Mouse (Mus musculus) urinary bladder, adult 2 months (tissue): Measurements from ENCODE around the gene Egf. TPM values are rescaled to one million over a fixed set of nuclear protein-coding genes. Genes with fewer than 3 reads are reported as not detected.

Source experiments
- DNase-seq: peaks from one replicate; pipeline ENCODE4 v3.0.0; 2022; ENCODE audit warnings: low spot score
- polyA plus RNA-seq: library from polyadenylated mRNA; depleted of rRNA; stranded (reverse); fragments of >200 nt; gene quantifications from 2 replicates; pipeline ENCODE4 v1.2.3, GENCODE M21; 2012

The Egf gene
- polyA plus RNA-seq, 1 experiment: 2.4 TPM

DNA sequence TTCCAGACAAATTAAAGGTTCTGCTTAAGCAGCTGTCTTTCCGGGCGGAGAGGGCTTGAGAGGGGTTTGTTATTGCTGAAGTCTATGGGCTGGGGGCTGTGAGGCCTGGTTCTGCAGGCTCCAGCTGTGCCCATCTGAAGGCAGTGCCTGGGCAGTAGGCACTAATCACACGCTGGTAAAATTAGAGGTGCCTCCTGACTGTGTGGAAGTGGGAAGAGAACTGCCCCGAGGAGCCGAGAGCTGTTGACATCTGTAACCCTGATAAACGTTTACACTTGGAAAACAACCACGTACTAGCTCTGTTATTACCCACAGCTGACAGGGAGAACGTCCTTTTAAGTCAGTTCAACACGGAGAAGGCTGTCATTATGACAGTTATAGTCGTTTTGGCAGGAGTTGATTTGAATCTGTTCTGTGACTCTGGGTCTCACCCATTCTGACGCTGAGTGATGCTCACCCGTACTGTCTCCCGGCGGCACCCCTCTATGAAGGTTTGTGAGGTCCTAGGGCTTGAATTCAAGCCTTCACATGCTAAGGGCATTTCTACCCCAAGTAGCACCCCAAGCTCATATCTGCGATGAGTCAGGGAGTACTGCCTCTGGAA, 40.5 kb downstream of the Egf start:
- no peak for DNase-seq

DNA sequence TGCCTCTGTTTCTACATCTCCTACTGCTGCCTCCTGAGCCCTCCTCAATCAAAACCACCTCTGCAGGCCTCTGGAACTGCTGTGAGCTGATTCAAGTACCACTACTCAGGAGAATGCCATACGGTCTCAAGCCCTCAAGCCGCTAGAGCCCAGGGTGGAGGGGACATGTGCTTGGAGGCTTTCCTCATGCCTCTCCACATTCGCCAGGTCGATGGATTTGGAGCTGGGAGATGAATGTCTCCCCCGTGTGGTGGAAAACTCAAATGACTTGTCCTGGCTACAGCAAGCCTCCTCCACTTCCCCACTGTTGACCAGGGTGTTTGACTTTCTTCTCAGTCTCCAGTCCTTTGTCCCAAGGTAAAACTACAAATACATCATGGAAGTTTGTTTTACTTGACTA, 47.0 kb downstream of the Egf start:
- no peak for DNase-seq

DNA sequence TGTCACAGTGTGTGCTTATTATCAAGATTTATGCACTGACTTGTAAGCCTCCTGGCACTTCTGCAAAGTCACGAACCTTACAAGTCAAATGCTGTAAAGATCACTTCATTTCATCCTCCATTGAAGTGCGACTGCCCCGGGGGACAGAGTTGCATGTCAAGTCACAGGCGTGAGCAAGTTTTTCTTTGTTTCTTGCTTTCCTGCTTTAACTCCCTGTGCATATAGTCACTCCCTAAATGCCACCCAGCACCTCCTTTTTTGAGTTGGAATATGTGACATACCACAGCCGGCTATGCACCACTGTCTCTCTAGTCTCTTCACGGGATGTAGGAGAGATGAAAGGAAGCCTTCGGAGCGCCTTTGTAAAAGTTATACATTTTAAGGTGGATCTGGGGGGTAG, 56.2 kb downstream of the Egf start:
- no peak for DNase-seq

DNA sequence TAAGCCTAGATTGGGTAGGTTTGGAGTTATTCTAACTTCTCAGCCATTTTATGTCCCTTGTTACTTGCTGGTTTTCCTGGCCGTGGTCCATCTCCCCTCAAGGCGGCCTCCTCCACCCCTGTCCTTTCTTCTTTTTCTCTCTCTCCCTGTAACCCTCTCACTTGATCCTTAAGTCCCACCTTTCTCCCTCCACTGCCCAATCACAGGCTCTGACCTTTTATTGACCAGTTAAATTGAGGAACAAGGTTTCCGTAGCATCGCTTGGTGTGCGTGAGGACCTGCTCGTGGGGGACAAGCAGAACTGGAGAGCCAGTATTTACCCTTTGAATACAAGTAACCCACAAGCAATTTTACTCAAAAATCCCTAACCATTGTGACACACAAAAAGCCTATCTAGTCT, 56.8 kb downstream of the Egf start:
- no peak for DNase-seq

DNA sequence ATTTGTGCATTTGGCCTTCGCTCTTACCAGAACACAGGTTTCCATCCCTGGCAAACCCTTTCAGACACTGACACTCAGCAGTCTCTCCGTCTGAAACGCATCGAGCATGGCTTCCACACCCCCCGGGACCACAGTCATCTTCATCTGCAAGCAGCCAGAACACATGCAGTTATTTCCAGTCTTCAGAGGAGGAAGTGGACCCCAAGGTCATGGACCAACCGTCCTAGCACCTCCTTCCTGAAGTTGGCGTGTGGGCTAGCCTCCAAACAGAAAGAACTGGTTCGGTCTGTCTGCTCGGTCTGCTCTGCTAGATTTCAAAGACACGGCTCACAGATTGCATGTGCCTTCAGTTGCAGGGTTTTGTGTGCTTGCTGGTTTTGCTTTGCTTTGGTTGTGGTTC, 57.4 kb downstream of the Egf start:
- DNase-seq: no peak

DNA sequence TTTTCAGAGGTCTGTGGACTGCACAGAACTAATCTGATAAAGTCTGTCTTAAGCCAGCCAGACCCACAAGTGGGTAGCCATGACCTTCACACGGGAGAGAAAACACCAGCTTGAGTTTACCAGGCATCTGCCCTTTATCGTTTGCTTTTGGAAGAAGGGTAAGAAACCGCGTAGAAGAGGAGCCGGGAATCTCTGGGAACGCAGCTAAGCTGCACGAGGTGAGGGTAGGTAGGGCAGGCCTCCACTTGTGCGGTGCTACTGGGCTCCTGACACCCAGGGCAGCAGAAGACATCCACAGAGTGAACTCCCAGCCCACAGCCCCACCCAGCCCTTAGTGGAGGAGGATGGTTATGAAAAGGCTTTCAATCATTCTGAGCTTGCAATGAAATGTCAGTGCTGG, 59.2 kb downstream of the Egf start:
- DNase-seq: no peak

DNA sequence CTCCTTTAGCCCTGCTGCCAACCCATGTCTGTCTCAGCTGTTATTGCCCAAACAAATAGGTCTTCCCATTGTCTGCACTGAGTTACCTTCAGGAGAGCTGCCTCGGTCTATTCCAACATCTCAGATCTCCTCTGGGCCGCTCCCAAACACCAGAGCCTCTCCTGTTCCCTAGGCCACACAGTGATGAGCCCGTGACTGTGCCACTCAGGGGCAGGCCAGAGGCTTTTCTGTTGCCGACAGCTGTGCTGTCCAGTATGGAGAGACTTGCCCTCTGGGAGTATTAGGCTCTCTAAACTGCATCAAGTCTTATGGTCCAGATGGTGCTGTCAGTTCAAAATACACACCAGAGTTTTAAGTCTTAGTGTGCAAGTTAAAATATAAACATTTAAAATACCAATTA, 61.5 kb downstream of the Egf start:
- no peak for DNase-seq

DNA sequence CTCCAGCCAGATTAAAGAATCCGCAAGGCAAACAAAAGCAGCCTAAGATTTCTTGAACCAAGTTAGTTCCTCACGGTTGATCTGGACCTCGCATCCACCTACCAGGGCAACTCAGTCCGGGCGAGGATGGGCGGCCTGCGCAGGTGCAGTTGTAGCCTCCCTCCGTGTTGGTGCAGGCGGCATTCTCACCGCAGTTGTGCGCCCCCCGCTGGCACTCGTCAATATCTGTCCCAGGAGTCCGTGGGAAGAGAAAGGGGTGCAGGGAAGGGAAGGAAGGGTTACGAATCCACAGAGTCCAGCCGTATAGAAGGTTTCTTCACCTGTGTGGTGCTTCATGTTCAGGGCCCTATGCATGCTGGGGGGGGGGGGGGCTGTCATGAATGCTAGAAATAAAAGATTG, 62.3 kb downstream of the Egf start:
- DNase-seq: no peak

DNA sequence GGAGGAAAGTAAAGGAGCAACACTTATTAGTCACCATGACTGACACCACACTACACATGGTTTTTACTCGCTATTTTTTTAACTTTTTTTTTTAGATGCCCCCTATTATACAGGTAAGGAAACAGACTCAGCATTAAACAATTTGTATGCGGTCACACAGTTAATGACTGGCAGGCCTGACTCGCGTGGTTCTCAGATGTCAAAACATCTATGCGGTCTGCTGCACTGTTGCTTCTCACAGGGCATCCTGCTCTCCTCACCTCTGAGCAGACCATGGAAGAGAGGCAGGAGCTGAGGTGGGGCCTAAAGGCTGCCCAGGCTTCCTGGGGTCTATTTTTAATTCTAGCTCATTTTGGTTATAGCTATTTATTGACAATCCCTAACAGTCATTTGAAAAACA, 67.7 kb downstream of the Egf start:
- DNase-seq: no peak

DNA sequence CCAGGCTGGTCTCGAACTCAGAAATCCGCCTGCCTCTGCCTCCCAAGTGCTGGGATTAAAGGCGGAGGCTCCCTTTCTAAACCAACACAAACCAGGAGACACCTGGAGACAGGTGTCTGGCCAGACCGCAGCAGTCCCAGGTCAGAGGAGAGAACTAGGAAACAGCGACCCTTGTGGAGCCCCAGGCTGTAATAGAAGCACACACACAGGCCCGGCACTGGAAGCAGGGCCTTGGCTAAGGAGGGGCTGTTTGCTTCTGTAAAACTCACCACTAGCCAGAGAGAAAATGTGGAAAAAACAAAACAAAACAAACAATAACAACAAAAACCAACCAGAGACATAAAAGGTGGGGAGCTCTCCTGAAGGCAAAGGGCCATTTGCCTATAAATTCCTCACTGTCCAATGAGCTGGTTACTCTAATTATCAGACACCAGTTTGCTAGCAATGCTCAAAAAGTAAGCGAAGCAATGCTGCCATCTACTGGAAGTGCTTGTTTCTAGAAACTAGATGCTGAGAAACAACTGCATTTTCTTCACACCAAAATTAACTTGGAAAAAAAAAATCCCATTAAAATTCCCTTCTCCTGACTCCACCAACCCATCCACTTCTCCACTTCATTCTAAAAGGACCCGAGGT, 68.3 kb downstream of the Egf start:
- DNase-seq: no peak

DNA sequence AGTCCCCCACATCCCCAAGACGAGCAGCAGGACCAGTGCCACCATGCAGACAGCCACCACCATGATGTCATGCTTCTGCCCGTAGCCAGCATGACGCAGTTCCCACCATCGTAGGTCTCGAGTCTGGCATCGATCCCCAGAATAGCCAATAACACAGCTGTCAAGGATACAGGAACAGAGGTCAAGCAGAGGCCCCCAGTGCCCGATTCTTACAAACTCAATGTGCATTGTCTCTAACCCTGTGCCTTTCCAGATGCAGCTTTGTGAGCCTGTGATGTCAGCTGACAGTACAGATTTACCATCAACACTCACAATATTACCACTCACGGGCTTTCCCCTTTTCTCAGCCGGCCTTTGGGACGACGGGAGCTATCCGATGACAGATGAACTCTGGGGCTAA, 68.9 kb downstream of the Egf start:
- DNase-seq: no peak

DNA sequence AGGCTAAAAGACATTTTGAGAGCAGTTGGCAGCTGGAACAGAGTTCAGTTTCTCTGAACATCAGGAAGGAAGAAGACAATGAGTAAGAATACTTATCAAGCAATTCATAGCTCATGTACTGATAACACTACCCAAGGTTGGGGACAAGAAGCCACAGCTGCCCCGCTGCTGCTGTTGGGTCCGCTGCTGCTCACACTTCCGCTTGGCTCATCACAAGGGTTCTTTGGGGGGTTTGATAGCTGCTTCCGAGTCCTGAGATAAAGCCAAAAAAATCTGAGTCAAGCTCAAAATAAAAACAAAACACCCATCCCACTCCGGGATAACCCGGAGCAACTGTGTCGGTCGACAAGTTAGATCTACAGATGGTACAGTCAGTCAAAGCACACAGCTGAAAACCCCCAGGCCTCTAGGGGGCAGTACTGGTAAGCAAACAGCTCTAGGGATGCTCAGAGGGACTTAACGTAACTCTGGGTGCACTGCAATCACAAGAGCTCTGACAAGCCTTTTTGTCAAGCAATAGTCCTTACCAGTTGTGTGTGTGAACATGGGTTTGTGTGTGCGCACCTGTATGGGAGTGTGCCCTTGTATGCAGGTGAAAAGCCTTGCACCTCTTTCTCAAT, 71.9 kb downstream of the Egf start:
- DNase-seq: no peak

DNA sequence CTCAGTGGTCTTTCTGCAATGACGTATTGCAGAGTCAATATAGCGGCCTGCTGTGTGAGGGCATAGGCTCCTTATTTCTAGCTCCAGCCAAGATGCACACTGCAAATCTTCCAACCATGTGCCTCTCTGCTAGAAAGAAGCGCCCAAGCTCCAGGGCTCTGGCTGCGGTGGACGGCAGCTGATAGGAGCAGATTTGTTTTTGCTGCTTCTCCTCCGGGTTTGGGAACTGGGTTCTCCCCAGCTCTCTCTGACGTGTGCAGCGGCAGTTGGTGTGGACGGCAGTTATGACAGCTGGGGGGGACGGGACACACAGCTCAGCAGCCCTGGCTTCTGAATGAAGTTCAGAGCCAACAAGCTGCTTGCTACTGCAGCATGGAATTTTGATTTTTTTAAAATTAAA, 72.7 kb downstream of the Egf start:
- DNase-seq: no peak

DNA sequence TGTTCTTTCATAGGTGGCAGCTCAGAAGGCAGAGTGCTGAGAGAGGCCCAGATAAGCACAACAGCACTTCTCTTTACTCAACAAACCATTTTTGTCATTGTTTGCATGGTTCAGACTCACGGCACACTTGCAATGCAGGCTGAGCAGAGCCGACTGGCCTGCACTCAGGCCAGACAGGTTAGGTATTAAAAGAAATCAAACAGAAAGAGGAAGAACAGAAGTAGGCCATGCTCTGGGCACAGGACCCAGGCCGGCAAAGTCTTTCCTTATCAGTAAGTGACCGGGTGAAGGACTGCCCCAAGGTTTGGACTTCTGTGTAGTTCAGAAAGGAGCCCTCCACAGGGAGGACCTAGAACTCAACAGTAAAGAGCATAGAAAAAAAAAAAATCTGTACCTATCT, 73.3 kb downstream of the Egf start:
- DNase-seq: no peak

DNA sequence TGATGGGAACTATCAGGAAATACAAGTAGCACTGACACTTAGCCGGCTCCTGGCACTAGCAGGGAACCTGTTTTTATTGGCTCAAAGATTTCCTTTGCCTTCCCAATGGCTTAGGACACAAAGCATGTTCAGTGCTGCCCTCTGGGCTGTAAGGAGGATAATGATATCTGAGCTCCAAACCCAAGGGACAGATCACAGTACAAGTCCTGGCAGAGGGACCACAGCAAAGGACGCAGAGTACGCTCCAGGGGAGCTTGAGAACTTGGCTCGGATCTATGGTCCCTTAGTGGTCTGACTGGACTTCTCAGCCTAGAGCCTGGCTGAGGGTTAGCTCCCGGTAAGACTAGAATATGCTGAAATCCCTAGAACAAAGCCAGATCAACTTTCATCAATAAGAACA, 74.9 kb downstream of the Egf start:
- DNase-seq: no peak

DNA sequence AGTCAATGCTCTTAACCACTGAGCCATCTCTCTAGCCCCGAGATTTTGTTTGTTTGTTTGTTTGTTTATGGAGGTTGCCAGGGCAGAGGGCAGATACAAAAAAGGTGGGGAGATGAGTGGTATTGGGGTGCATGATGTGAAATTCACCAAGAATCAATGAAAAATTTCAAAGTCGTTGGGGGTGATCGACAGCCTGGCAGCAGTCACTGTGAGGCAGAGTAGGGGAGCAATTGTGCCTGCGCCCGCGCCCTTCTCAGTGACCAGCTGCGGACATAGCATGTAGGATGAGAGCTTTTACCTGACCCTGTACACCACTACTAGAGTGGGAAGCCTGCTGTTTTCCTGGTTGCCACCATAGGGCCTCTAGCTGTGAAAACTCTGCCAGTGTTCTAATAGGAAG, 79.2 kb downstream of the Egf start:
- DNase-seq: no peak

DNA sequence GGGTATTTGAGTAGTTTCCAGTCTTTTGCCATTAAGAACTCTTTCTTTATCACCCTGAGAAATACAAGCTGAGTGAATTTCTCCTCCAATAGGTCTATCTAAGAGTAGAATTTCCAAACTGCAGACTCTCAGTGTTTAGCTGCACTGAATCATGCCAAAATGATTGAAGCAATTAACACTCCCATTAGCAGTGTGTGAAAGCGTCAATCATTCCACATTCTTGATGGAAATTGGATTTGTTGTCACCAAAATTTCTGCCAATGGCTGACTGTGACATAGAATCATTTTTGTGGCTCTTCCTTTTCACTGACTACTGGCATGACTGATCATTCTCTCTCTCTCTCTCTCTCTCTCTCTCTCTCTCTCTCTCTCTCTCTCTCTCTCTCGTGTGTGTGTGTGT, 91.2 kb downstream of the Egf start:
- DNase-seq: no peak

DNA sequence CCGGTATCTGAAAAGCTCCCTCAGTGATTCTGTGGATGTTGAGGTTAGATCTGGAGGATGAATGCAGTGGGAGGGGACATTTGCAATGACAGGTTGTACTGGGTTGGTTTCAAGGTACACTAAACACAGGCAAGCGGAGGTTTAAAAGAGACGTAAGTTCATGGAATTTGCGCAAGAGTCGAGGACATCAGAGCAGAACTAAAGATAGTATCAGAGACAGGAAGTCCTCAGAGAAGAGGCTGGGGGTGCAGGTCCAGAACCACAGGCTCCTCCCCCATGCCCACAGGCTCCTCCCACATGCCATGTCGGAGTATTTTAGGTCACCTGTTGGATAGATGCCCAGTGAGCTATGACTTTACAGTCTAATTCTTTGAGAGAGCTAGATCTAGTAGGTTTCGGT, 96.3 kb downstream of the Egf start:
- no peak for DNase-seq

DNA sequence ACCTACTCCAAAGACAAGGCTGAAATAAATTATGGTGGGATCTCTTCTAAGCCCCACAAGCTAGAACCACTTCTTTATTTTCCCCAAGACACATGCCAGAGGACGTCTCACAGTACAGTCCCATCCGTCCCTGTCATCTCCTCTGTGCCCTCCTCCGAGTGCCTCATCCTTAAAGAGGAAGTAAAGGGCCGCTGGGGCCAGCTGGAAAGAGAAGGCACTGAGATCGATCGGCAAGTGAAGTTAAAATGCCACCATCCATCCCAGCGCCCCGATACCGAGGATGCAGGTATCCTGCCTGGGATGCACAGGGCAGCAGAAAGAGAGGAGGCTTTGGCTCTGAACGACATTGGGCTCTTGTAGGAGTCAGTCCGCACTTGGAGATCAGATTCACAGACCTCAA, 97.3 kb downstream of the Egf start:
- no peak for DNase-seq

DNA sequence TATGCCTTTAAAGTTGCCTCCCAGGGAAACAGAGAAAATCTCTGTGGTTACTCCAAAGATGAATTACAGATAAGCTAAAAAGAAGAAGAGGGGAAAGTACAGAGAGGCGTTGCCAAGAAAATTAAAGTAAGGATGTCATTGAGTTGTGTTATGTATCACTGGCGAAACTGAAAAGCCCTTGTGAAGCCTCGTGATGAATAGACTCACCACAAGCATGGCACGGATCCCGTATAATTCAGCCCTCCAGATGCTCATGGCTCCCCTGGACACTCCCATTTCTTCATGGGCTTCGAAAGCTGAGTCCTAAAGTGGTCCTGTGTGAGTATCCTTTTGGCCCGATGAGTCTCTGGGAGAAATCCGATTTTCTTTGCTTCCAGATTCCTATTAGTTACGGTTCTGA, 97.9 kb downstream of the Egf start:
- no peak for DNase-seq

DNA sequence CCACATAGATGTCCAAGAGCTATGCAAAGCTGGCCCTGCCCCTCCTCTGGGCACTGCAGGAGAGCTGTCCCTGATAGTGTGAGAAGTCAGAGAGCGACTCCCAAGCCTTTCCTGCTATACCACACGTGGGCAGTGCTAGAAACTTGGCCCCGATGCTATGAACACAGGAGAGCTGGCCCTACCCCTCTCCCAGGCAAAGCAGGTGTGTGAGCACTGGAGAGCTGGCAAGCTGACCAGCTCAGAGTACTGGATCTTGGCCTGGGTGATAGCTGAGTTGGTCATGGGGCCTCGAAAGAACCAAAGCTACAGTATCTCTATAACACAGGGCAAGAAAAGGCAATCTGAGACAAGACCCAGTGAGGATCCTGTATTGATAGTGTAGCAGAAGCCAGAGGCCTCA, 98.6 kb downstream of the Egf start:
- no peak for DNase-seq

DNA sequence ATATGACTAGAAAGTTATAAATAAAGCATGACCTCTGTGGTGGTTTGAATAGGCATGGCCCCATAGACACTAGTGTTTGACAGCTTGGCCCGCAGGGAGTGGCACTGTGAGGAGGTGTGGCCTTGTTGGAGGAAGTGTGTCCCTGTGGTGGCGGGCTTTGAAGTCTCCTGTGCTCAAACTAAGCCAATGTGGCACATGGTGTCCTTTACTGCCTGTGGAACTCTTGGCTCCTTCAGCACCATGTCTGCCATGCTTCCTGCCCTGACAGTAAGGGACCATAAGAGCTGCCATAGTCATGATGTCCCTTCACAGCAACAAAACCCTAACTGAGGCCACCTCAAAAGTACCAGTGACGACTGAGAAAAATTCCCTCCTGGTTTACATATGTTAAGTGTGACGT, 102.6 kb downstream of the Egf start:
- DNase-seq: no peak

DNA sequence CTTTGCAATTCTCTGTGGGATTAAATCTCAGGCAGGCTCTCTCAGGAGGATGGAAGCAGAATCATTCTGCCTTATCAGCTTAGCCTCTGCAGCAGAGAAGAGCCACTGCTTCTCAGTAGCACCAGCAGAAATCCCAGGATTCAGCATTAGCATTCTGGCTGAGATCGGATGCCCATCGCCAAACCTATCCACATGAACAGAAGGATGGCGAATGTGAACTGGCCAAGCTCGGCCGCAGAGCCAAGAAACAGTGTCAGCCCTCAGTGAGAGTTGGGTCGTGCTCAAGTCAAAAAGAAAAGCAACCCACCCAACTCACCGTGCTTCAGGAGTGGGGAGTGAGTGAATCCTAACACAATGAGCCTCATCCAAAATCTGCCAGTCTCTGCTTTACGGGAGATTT, 103.4 kb downstream of the Egf start:
- DNase-seq: no peak

DNA sequence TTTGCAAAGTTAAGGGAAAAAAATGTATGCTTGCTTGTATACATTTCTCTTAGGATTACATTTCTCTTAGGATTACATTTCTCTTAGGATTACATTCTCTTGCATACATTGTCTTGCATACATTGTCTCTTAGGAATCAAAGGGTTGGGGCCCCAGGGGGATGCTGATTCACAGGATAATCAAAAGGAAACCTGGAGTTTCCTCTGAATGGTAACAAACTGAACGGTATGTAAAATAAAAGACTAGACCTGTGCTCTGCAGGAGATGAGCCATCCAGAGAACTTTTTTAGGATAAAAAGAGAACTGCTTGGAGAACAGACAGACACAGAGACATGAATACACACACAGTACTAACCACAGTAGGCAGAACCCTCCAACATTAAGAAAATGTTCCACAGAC, 104.2 kb downstream of the Egf start:
- DNase-seq: no peak
